Mouse (Mus musculus): Measurements from ENCODE around the gene Ywhae. TPM values are rescaled to one million over a fixed set of nuclear protein-coding genes. Genes with fewer than 3 reads are reported as not detected.

The Ywhae gene
- polyA plus RNA-seq, 1 experiment from 2014 or later: 961 TPM

DNA sequence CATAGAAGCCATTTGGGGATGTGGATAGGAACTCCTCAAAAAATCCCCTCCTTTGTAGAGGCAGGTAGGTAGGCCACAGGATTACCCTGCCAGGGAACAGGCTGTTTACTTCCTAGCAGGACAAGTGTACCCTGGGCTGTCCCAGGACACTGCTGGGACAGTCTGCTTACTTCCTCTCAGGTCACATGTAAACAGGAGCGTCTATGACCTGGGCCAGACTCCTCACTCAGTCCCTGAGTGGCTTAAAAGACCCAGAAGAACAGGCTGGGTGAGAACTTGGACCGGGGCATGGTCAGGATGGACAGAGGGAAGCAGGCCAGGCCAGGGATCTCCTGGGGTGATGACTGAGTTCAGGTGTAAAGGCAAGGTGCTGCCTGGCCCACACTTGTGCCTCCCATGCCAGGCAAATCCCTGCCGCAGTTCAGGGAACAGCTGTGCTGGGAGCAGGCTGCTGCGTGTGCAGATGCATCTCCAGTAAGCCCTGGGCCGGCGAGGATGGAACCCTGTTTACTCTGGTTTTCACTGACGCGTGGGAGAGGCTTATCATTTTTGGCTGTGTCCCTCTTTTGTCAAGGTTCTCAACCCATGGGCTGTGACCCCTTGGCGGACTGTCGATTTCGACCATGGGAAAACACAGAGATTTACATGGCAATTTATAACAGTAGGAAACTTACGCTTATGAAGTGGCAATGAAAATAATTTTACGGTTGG is 64.0 kb downstream of the Ywhae start:
- H3K27me3 ChIP-seq: peaks cover 50% of the 10 kb centered on the region
- ATAC-seq (ENCODE audit: borderline replicate concordance, extremely low read depth, low FRiP score, low TSS enrichment): no peak

DNA sequence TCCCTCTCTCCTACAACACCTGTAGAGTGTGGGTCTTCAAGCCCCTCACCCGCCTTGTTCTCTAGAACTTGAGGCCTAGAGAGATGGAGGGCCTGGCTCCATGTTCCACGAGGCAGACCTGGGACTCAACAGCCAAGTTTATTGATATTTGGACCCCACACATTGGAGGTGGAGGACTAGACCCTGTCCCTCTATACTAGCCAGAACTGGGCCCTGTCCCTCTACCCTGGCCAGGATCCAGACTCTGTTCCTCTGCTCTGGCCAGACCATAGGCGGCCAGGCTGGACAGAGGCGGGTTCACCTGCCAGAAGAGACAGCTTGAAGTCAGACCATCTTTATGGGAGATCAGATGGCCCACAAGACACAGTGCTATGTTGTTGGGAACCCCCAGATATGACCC is 68.7 kb downstream of the Ywhae start:
- Histone ChIP-seq H3K9ac (no peak overlapping the region), H3K4me3 (no peak overlapping the region), H3K36me3 (no peaks in the 10 kb centered on the region), H3K4me2 (no peak overlapping the region), H3K27ac (no peak overlapping the region), H3K27me3 (peaks cover 16% of the 10 kb centered on the region), H3K9me3 (no peaks in the 10 kb centered on the region), H3K4me1 (peaks cover 9% of the 10 kb centered on the region; the same call in 1 of the 2 replicates)
- 77% methylated on average over 4 of the region's 4 CpGs for WGBS
- ATAC-seq (ENCODE audit: borderline replicate concordance, extremely low read depth, low FRiP score, low TSS enrichment): peak; percentile 62; the same call in 1 of the 2 replicates

More for the DNA sequence above, 64.0 kb downstream of the Ywhae start:
- H3K4me3 ChIP-seq: peak overlapping the region; percentile 49
- WGBS: 58% methylated on average over 13 of the region's 13 CpGs
- H3K9me3 ChIP-seq: no peaks in the 10 kb centered on the region
- peaks cover 18% of the 10 kb centered on the region for H3K4me1 ChIP-seq
- no peak overlapping the region for H3K9ac ChIP-seq
- H3K4me2 ChIP-seq: peak overlapping the region; percentile 86; the same call in 1 of the 2 replicates
- no peak overlapping the region for H3K27ac ChIP-seq
- no peaks in the 10 kb centered on the region for H3K36me3 ChIP-seq

DNA sequence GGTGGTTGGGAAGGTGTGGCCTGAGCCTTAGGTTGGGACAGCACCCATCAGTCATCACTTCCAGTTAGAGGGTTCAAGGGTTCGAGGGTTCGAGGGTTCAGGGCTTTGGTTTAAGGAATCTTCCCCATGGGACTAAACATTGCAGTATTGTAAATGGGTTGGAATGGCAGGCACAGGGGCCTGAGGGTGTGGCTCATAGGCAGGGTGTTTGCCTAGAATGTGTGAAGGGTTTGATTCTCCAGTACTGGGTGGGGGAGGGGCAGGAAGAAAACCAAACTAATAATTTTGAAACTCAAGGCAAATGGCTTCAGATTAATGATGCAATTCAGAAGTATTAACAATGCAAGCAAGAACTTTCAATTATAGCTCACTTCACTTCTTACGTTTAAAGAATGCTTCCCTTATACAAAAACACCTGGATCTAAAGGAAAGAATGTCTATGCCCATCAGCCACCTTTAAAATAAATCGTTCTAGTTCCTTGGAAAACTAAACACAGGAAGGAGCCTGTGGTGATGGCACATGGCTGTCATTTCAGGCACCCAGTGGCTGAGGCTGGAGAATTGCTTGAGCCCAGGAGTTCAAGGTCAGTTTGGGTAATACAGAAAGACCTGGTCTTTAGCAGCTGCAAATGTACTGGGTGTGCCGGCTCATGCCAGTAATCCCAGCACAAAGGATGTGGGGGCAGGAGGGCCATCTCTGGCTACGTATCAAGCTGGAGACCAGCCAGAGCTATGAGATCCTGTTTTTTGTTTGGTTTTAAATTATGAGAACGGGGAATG is 69.3 kb downstream of the Ywhae start:
- Histone ChIP-seq H3K4me3 (no peak overlapping the region), H3K27me3 (peaks cover 11% of the 10 kb centered on the region; the same call in 1 of the 2 replicates), H3K27ac (no peak overlapping the region), H3K9ac (no peak overlapping the region), H3K4me2 (no peak overlapping the region), H3K9me3 (no peaks in the 10 kb centered on the region), H3K4me1 (peaks cover 9% of the 10 kb centered on the region; the same call in 1 of the 2 replicates), H3K36me3 (no peaks in the 10 kb centered on the region)
- no peak for ATAC-seq (ENCODE audit: borderline replicate concordance, extremely low read depth, low FRiP score, low TSS enrichment)
- WGBS: 52% methylated on average over 7 of the region's 7 CpGs

DNA sequence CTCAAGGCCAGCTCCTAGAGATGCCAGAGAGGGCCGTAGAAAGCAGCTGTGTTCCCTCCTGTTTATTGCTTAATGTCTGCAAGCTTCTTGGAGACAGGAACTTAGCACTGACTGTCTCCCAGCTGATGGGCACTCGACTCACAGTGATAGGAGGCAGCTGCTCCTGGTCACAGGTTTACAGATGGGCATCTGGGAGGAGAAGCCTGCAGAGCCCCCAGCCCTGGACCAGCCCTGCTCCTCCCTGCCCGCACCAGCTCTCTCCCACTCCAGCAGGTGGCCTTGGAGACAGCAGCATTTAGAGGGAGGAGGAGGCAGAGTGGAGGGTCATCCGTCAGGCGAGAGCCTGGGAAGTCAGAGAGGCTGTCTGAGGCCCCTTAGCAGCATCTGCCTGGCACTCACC is 74.8 kb downstream of the Ywhae start:
- H3K4me3 ChIP-seq: no peak overlapping the region
- no peaks in the 10 kb centered on the region for H3K36me3 ChIP-seq
- 15% methylated on average over 5 of the region's 5 CpGs for WGBS
- no peaks in the 10 kb centered on the region for H3K9me3 ChIP-seq
- no peak overlapping the region for H3K4me2 ChIP-seq
- no peaks in the 10 kb centered on the region for H3K27me3 ChIP-seq
- no peak overlapping the region for H3K9ac ChIP-seq
- peaks cover 10% of the 10 kb centered on the region for H3K4me1 ChIP-seq
- no peak overlapping the region for H3K27ac ChIP-seq
- no peak for ATAC-seq (ENCODE audit: borderline replicate concordance, extremely low read depth, low FRiP score, low TSS enrichment)

DNA sequence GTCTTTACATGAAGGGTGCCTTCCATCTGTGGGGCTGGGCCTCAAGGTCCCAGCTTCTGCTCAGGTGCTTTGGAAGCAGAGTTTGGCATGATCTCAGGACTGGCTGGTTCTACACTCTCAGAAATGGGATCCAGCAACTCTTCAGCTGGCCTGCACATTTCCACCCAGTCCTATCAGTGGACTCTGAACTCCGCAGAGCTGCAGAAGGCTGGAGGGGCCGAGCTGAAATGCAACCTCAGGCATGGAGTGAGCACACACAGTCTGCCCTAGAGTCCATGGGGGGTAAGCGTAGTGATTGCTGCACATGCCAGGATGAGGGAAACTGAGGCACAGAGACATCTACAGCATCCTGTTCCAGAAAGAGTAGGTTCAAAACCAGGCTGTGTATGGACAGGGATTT is 77.9 kb downstream of the Ywhae start:
- no peaks in the 10 kb centered on the region for H3K36me3 ChIP-seq
- H3K27ac ChIP-seq: no peak overlapping the region
- H3K4me2 ChIP-seq: no peak overlapping the region
- H3K9ac ChIP-seq: no peak overlapping the region
- H3K9me3 ChIP-seq: no peaks in the 10 kb centered on the region
- peaks cover 23% of the 10 kb centered on the region for H3K4me1 ChIP-seq
- WGBS: 87% methylated on average over 3 of the region's 3 CpGs
- no peaks in the 10 kb centered on the region for H3K27me3 ChIP-seq
- no peak overlapping the region for H3K4me3 ChIP-seq
- no peak for ATAC-seq (ENCODE audit: borderline replicate concordance, extremely low read depth, low FRiP score, low TSS enrichment)

DNA sequence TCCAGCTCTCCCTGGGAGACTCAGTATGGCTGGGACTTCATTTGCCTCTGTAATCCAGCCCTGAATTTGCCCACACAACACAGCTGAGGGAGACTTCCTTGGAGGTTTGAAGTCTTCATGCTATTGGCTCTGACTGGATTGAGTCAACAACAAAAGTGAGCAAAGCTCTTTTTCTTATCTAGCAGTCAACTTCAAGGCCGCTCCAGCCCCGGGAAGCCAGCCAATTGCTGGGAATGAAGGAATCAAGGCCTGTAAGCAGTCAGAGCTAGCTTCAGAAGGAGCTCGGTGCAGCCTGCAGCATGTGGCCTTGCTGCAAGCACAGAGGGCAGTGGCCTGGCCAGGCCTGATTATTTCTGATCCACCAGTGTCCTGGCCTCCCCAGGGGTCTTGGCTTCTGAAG is 79.2 kb downstream of the Ywhae start:
- no peak overlapping the region for H3K4me2 ChIP-seq
- H3K9ac ChIP-seq: no peak overlapping the region
- no peak overlapping the region for H3K4me3 ChIP-seq
- no peaks in the 10 kb centered on the region for H3K9me3 ChIP-seq
- peak overlapping the region; percentile 94 for H3K27ac ChIP-seq
- H3K27me3 ChIP-seq: no peaks in the 10 kb centered on the region
- H3K4me1 ChIP-seq: peaks cover 23% of the 10 kb centered on the region
- no peaks in the 10 kb centered on the region for H3K36me3 ChIP-seq
- peak; percentile 89 for ATAC-seq (ENCODE audit: borderline replicate concordance, extremely low read depth, low FRiP score, low TSS enrichment)
- WGBS: 1% methylated on average over 3 of the region's 3 CpGs

DNA sequence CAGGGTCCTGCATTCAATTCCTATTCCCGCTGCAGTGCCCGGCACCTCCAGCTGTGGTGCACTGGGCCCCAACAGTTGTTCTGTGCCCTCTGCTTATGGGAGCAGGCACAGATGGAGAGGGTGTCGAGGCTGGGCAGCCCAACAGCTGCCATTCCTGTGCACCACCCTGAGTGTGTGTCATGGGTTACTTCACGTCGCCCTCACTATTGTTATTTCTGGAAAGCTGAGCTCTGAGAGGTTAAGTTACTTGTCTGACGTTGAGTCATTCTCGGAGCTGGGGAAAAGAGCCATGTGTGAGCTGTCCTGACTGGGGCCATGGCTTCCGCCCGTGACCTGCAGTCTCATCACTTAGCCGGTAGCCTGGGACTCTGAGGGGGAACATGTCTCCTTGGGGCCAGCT is 80.4 kb downstream of the Ywhae start:
- Histone ChIP-seq H3K27ac (peak overlapping the region; percentile 94), H3K27me3 (no peaks in the 10 kb centered on the region), H3K4me3 (no peak overlapping the region), H3K36me3 (no peaks in the 10 kb centered on the region), H3K4me1 (peaks cover 23% of the 10 kb centered on the region), H3K4me2 (no peak overlapping the region), H3K9ac (no peak overlapping the region), H3K9me3 (no peaks in the 10 kb centered on the region)
- ATAC-seq (ENCODE audit: borderline replicate concordance, extremely low read depth, low FRiP score, low TSS enrichment): no peak
- 43% methylated on average over 10 of the region's 10 CpGs for WGBS

Other genes starting within 250 kb of the Ywhae start
- gene Prpf8, start 246.1 kb upstream of the Ywhae start, polyA plus RNA-seq (2015; fragmentation: Nextera tagmentation; extraction: Ambion mirVana): 56.9 and 57.3 TPM in 2 replicates
- 0.66 and 0.83 TPM in 2 replicates for gene Rilp, start 222.8 kb upstream of the Ywhae start, polyA plus RNA-seq (2015; fragmentation: Nextera tagmentation; extraction: Ambion mirVana)
- gene Scarf1, start 219.3 kb upstream of the Ywhae start, polyA plus RNA-seq (2015; fragmentation: Nextera tagmentation; extraction: Ambion mirVana): 16.2 and 16.3 TPM in 2 replicates
- gene Slc43a2, start 201.2 kb upstream of the Ywhae start, polyA plus RNA-seq (2015; fragmentation: Nextera tagmentation; extraction: Ambion mirVana): 5.6 and 6.9 TPM in 2 replicates
- gene Pitpna, start 144.8 kb upstream of the Ywhae start, polyA plus RNA-seq (2015; fragmentation: Nextera tagmentation; extraction: Ambion mirVana): 73.4 and 76.8 TPM in 2 replicates
- gene Inpp5k, start 101.9 kb upstream of the Ywhae start, polyA plus RNA-seq (2015; fragmentation: Nextera tagmentation; extraction: Ambion mirVana): 26.0 TPM in 2 replicates
- gene Myo1c, start 82.4 kb upstream of the Ywhae start, polyA plus RNA-seq (2015; fragmentation: Nextera tagmentation; extraction: Ambion mirVana): 71.2 and 78.8 TPM in 2 replicates
- gene Crk, start 53.6 kb upstream of the Ywhae start, polyA plus RNA-seq (2015; fragmentation: Nextera tagmentation; extraction: Ambion mirVana): 113 and 118 TPM in 2 replicates
- gene Doc2b, start 63.2 kb downstream of the Ywhae start, polyA plus RNA-seq (2015; fragmentation: Nextera tagmentation; extraction: Ambion mirVana): 0.74 and 0.79 TPM in 2 replicates
- 6.8 and 7.9 TPM in 2 replicates for gene Rph3al, start 205.6 kb downstream of the Ywhae start, polyA plus RNA-seq (2015; fragmentation: Nextera tagmentation; extraction: Ambion mirVana)

Measured in lung, embryonic 15.5 days (tissue).